Mouse (Mus musculus) lung, embryonic 14.5 days (tissue): ENCODE measurements at regions not wholly inside any gene's neighbourhood (a gene's known extent, or its start where the extent isn't known, plus 50 kb on each side); places are given as distances from the start of the nearest gene placed in this dataset.
A peak's percentile ranks its signal among the peaks of the same experiment; 100 is the strongest.

Experiments used
- ATAC-seq: fragments of 200-750 bp; cut with Nextera tagmentation; 2 replicates; pipeline ENCODE4 v1.8.0; 2017; ENCODE audit warnings: mild to moderate bottlenecking, moderate TSS enrichment, moderate library complexity; ENCODE audit not compliant: insufficient read depth
- DNase-seq: peaks from one replicate; pipeline ENCODE4 v3.0.0-alpha.2; 2015
- H3K27ac ChIP-seq: fragments of 300-500 bp; sonication (generic); 2 replicates; pipeline ENCODE4 v1.5.1; 2014; ENCODE audit warnings: low read depth, mild to moderate bottlenecking, moderate library complexity
- H3K27me3 ChIP-seq: fragments of 300-500 bp; sonication (generic); 2 replicates; pipeline ENCODE4 v1.6.1; 2014; ENCODE audit warnings: low read length, control low read depth; ENCODE audit not compliant: insufficient read depth
- H3K36me3 ChIP-seq: fragments of 300-500 bp; sonication (generic); 2 replicates; pipeline ENCODE4 v1.6.1; 2014; ENCODE audit warnings: control low read depth; ENCODE audit not compliant: insufficient read depth
- H3K4me1 ChIP-seq: fragments of 300-500 bp; sonication (generic); 2 replicates; pipeline ENCODE4 v1.6.1; 2014; ENCODE audit warnings: antibody characterized with exemption, control low read depth; ENCODE audit not compliant: insufficient read depth
- H3K4me2 ChIP-seq: fragments of 300-500 bp; sonication (generic); 2 replicates; pipeline ENCODE4 v1.6.1; 2014; ENCODE audit warnings: mild to moderate bottlenecking
- H3K4me3 ChIP-seq: fragments of 300-500 bp; sonication (generic); 2 replicates; pipeline ENCODE4 v1.5.1; 2014; ENCODE audit warnings: low read depth, low read length
- H3K9ac ChIP-seq: fragments of 300-500 bp; sonication (generic); 2 replicates; pipeline ENCODE4 v1.6.1; 2014
- H3K9me3 ChIP-seq: fragments of 300-500 bp; sonication (generic); 2 replicates; pipeline ENCODE4 v1.6.1; 2016; ENCODE audit warnings: low read depth, low read length, control low read depth
- CTCF ChIP-seq: IDR thresholded peaks from 2 replicates; pipeline ENCODE4 v1.5.1; 2016; ENCODE audit warnings: antibody characterized with exemption, low read depth
- WGBS: fragments of 180-500 bp; shearing (Covaris S2); extraction: QIAGEN DNeasy Blood & Tissue Kit; methylation state at CpG from one replicate; pipeline ENCODE4 v1.1.7; 2014; 5-methylcytosine and 5-hydroxymethylcytosine counted together

DNA sequence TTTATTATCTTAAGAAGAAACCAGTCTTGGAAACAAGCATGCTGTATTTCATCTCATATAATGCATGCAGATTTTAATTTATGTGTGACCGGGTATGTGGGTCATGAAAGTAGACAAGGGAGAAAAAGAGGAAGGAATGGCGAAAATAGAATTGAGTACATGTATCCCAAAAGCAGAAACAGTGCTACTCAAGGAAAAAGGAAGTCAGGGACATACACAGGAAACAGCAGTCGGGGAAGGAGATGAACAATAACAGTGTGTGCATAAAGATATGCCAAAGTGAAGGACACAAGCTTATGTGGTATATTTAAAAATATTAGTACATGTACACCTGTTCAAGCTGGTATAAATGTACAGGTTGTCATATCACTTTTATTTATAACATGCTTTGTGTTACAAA lies 3775.8 kb upstream of the Gm7489 start:
- Histone ChIP-seq H3K36me3 (no peaks in the 10 kb centered on the region), H3K4me2 (no peak overlapping the region), H3K4me3 (no peak overlapping the region), H3K9ac (no peak overlapping the region), H3K27me3 (no peaks in the 10 kb centered on the region), H3K9me3 (no peaks in the 10 kb centered on the region), H3K4me1 (no peaks in the 10 kb centered on the region), H3K27ac (no peak overlapping the region)
- TF ChIP-seq CTCF, result no peak
- WGBS, result 66% methylated on average over 3 of the region's 3 CpGs
- DNase-seq (peak; percentile 12), ATAC-seq (no peak; the same call in 1 of the 2 replicates)

- ATAC-seq (no peak), DNase-seq (no peak)
- Histone ChIP-seq H3K27me3 (no peaks in the 10 kb centered on the region), H3K27ac (no peak overlapping the region), H3K36me3 (no peaks in the 10 kb centered on the region), H3K4me2 (no peak overlapping the region), H3K4me1 (no peaks in the 10 kb centered on the region), H3K4me3 (no peak overlapping the region), H3K9me3 (no peaks in the 10 kb centered on the region), H3K9ac (no peak overlapping the region)
- TF ChIP-seq CTCF, result no peak
- WGBS, result 62% methylated on average over 3 of the region's 3 CpGs
Measured at GRCm38 (mm10) chr15:50153863-50154262, 3730.8 kb upstream of the Gm7489 start.

GRCm38 (mm10) chr15:50172276-50172772 lies 3712.4 kb upstream of the Gm7489 start:
- no peak overlapping the region for H3K27ac ChIP-seq
- TF ChIP-seq CTCF, result no peak
- no peaks in the 10 kb centered on the region for H3K9me3 ChIP-seq
- DNase-seq (no peak), ATAC-seq (no peak)
- no peaks in the 10 kb centered on the region for H3K4me1 ChIP-seq
- H3K36me3 ChIP-seq, result no peaks in the 10 kb centered on the region
- H3K27me3 ChIP-seq, result no peaks in the 10 kb centered on the region
- WGBS, result 67% methylated on average over 2 of the region's 2 CpGs
- no peak overlapping the region for H3K4me3 ChIP-seq
- no peak overlapping the region for H3K9ac ChIP-seq
- H3K4me2 ChIP-seq, result no peak overlapping the region

DNA sequence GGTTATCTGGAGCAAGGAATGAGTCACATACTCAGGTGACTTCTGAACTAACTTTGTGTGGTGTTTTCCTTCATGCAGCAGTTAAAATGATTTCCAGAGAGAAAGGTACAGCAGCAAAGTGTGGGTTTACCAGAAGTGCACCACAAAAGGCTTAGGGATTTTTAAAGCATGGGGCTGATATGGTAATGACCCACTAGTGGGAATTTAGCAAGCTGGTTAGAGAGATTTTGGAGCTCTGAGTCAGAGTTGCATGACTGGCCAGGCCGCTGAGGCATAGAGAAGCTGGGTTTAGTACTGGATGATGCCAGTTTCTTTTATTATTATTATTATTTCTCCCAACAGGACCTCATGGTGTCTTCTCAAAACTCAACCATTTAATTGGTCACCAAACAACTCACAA lies 3701.5 kb upstream of the Gm7489 start:
- no peaks in the 10 kb centered on the region for H3K36me3 ChIP-seq
- WGBS, result 85% methylated on average over 1 of the region's 1 CpGs
- H3K27ac ChIP-seq, result no peak overlapping the region
- H3K27me3 ChIP-seq, result no peaks in the 10 kb centered on the region
- H3K9me3 ChIP-seq, result no peaks in the 10 kb centered on the region; the same call in 1 of the 2 replicates
- no peaks in the 10 kb centered on the region for H3K4me1 ChIP-seq
- TF ChIP-seq CTCF, result no peak
- no peak for ATAC-seq
- no peak overlapping the region for H3K9ac ChIP-seq
- no peak overlapping the region for H3K4me2 ChIP-seq
- no peak for DNase-seq
- H3K4me3 ChIP-seq, result no peak overlapping the region
